Mouse (Mus musculus) intestine, embryonic 15.5 days (tissue): ENCODE data around the gene Srbd1. TPM values are rescaled to one million over a fixed set of nuclear protein-coding genes. Genes with fewer than 3 reads are reported as not detected.
A peak's percentile ranks its signal among the peaks of the same experiment; 100 is the strongest.

Experiments used
- ATAC-seq: fragments of 200-750 bp; cut with Nextera tagmentation; 2 replicates; pipeline ENCODE4 v1.8.0; 2017; ENCODE audit warnings: moderate TSS enrichment, moderate library complexity
- H3K27ac ChIP-seq: fragments of 300-500 bp; sonication (generic); 2 replicates; pipeline ENCODE4 v1.5.1; 2015; ENCODE audit warnings: mild to moderate bottlenecking, inconsistent platforms
- H3K27me3 ChIP-seq: fragments of 300-500 bp; sonication (generic); replicated peaks from 2 replicates; pipeline ENCODE4 v1.6.1; 2015; ENCODE audit warnings: inconsistent platforms
- H3K36me3 ChIP-seq: fragments of 300-500 bp; sonication (generic); 2 replicates; pipeline ENCODE4 v1.6.1; 2015; ENCODE audit warnings: inconsistent platforms
- H3K4me1 ChIP-seq: fragments of 300-500 bp; sonication (generic); replicated peaks from 2 replicates; pipeline ENCODE4 v1.6.1; 2015; ENCODE audit warnings: inconsistent platforms
- H3K4me2 ChIP-seq: fragments of 300-500 bp; sonication (generic); replicated peaks from 2 replicates; pipeline ENCODE4 v1.6.1; 2015; ENCODE audit warnings: mild to moderate bottlenecking, inconsistent platforms
- H3K4me3 ChIP-seq: fragments of 300-500 bp; sonication (generic); replicated peaks from 2 replicates; pipeline ENCODE4 v1.5.1; 2015; ENCODE audit warnings: inconsistent platforms
- H3K9ac ChIP-seq: fragments of 300-500 bp; sonication (generic); 2 replicates; pipeline ENCODE4 v1.6.1; 2015; ENCODE audit warnings: inconsistent platforms
- H3K9me3 ChIP-seq: fragments of 300-500 bp; sonication (generic); 2 replicates; pipeline ENCODE4 v1.6.1; 2016; ENCODE audit warnings: inconsistent platforms
- WGBS: fragments of 180-500 bp; shearing (Covaris S2); methylation state at CpG from one replicate; pipeline ENCODE4 v1.1.7; 2015; 5-methylcytosine and 5-hydroxymethylcytosine counted together
- polyA plus RNA-seq: library from polyadenylated mRNA; unstranded; fragments of >200 nt; fragmentation: Nextera tagmentation; extraction: Ambion mirVana; gene quantifications from 2 replicates; pipeline ENCODE4 v1.2.1, GENCODE M21; 2015

The Srbd1 gene
- polyA plus RNA-seq, 1 experiment from 2014 or later, result 13.2 TPM

DNA sequence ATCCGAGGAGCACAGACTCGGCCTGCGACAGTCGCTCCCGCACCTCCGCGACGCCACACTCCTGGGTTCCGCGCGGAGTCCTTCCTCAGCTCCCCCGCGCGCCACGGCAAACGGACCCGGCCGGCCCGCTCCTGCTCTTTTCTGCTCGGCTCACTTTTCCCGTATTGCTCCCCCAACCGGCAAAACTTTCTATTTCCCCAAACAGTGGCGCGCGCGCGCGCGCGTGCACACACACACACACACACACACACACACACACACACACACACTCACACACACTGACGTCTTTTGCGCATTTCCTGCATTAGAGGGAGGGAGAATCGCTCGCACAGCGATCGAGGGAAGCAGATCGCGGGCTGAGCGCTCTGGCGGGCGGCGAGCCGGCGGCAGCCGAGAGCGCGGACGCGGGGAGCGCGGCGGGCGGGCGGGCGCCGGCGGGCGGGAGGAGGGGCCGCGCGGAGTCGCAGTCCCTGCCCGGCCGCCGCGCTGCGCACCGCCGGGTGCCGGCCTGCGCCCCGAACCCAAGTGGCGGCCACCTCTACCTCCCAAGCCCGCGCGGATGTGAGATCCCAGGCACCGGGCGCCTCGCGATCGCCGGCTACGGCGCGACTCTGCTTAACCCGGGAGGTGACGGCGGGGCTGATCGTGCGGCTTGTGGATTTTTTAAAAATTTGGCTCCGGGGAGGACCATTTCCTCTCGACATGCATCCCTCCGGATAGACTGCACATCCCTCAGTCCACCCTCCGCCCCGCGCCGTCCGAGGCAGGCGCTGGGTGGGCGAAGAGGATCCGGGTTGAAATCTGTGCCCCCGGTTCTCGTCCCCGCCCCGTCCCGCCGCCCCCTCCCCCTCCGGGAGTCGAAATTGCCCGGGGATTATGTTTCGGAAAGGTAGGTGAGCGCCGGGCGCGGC, 22.6 kb upstream of the Srbd1 start, which contains the start of gene Prkce:
Gene Prkce, plus strand, starts transcription at position 466 of the 911 bp plus-strand sequence.
- Histone ChIP-seq H3K27ac (peak within 1 kb of the TSS; percentile 99), H3K36me3 (no peaks in the 10 kb centered on the region), H3K4me3 (peak within 1 kb of the TSS; percentile 81), H3K27me3 (no peaks in the 10 kb centered on the region), H3K9me3 (no peaks in the 10 kb centered on the region), H3K4me2 (peak within 1 kb of the TSS; percentile 98), H3K9ac (peak within 1 kb of the TSS; percentile 86), H3K4me1 (peaks cover 34% of the 10 kb centered on the region)
- WGBS, result under 1% methylated on average over 85 of the region's 115 CpGs
- peak; percentile 69 for ATAC-seq

GRCm38 (mm10) chr17:86166567-86167319, 21.8 kb upstream of the Srbd1 start:
- Histone ChIP-seq H3K27me3 (no peaks in the 10 kb centered on the region), H3K9me3 (no peaks in the 10 kb centered on the region), H3K4me1 (peaks cover 36% of the 10 kb centered on the region), H3K9ac (peak overlapping the region; percentile 86), H3K4me2 (peak overlapping the region; percentile 98), H3K36me3 (no peaks in the 10 kb centered on the region), H3K27ac (peak overlapping the region; percentile 99), H3K4me3 (peak overlapping the region; percentile 81)
- peak; percentile 68 for ATAC-seq
- under 1% methylated on average over 46 of the region's 46 CpGs for WGBS

- peak overlapping the region; percentile 81 for H3K4me3 ChIP-seq
- no peaks in the 10 kb centered on the region for H3K36me3 ChIP-seq
- H3K27me3 ChIP-seq, result no peaks in the 10 kb centered on the region
- peak overlapping the region; percentile 99 for H3K27ac ChIP-seq
- peak overlapping the region; percentile 86 for H3K9ac ChIP-seq
- no peaks in the 10 kb centered on the region for H3K9me3 ChIP-seq
- peaks cover 36% of the 10 kb centered on the region for H3K4me1 ChIP-seq
- 3% methylated on average over 19 of the region's 19 CpGs for WGBS
- ATAC-seq, result no peak
- H3K4me2 ChIP-seq, result peak overlapping the region; percentile 98
Observed at GRCm38 (mm10) chr17:86166051-86166566, 21.1 kb upstream of the Srbd1 start.

GRCm38 (mm10) chr17:86164416-86164815, 19.4 kb upstream of the Srbd1 start:
- Histone ChIP-seq H3K4me2 (no peak overlapping the region), H3K27me3 (no peaks in the 10 kb centered on the region), H3K4me1 (peaks cover 21% of the 10 kb centered on the region), H3K4me3 (no peak overlapping the region), H3K27ac (no peak overlapping the region), H3K36me3 (no peaks in the 10 kb centered on the region), H3K9ac (no peak overlapping the region), H3K9me3 (no peaks in the 10 kb centered on the region)
- WGBS, result 53% methylated on average over 7 of the region's 7 CpGs
- no peak for ATAC-seq

- WGBS, result 49% methylated on average over 15 of the region's 15 CpGs
- peak; percentile 10; the same call in 1 of the 2 replicates for ATAC-seq
- no peak overlapping the region for H3K4me3 ChIP-seq
- no peak overlapping the region for H3K9ac ChIP-seq
- H3K27me3 ChIP-seq, result no peaks in the 10 kb centered on the region
- 0 out of 2 replicates have a peak, but pooled peaks cover 8% of the 10 kb centered on the region for H3K4me1 ChIP-seq
- peak overlapping the region; percentile 44; the same call in 1 of the 2 replicates for H3K27ac ChIP-seq
- no peaks in the 10 kb centered on the region for H3K9me3 ChIP-seq
- H3K36me3 ChIP-seq, result no peaks in the 10 kb centered on the region
- H3K4me2 ChIP-seq, result no peak overlapping the region; the same call in 1 of the 2 replicates
Observed at GRCm38 (mm10) chr17:86162672-86163071, 17.7 kb upstream of the Srbd1 start.

- WGBS, result 85% methylated on average over 6 of the region's 6 CpGs
- H3K4me1 ChIP-seq, result no peaks in the 10 kb centered on the region
- no peak overlapping the region for H3K27ac ChIP-seq
- H3K4me2 ChIP-seq, result no peak overlapping the region
- ATAC-seq, result no peak
- H3K4me3 ChIP-seq, result no peak overlapping the region
- H3K9me3 ChIP-seq, result no peaks in the 10 kb centered on the region
- no peaks in the 10 kb centered on the region for H3K27me3 ChIP-seq
- H3K36me3 ChIP-seq, result no peaks in the 10 kb centered on the region
- H3K9ac ChIP-seq, result no peak overlapping the region
Observed at GRCm38 (mm10) chr17:86156999-86157398, 12.0 kb upstream of the Srbd1 start.

- Histone ChIP-seq H3K9me3 (no peaks in the 10 kb centered on the region), H3K9ac (no peak overlapping the region), H3K36me3 (no peaks in the 10 kb centered on the region), H3K4me3 (no peak overlapping the region), H3K27me3 (no peaks in the 10 kb centered on the region), H3K27ac (no peak overlapping the region), H3K4me2 (no peak overlapping the region), H3K4me1 (no peaks in the 10 kb centered on the region)
- 12% methylated on average over 5 of the region's 5 CpGs for WGBS
- ATAC-seq, result peak; percentile 95
Observed at GRCm38 (mm10) chr17:86150867-86151348, 5.9 kb upstream of the Srbd1 start.

- Histone ChIP-seq H3K9ac (no peak overlapping the region), H3K4me2 (no peak overlapping the region), H3K27ac (no peak overlapping the region), H3K4me3 (no peak overlapping the region), H3K36me3 (no peaks in the 10 kb centered on the region), H3K9me3 (no peaks in the 10 kb centered on the region), H3K27me3 (no peaks in the 10 kb centered on the region), H3K4me1 (no peaks in the 10 kb centered on the region)
- ATAC-seq, result no peak
- WGBS, result 89% methylated on average over 1 of the region's 1 CpGs
Observed at GRCm38 (mm10) chr17:86149726-86150125, 4.8 kb upstream of the Srbd1 start.

- Histone ChIP-seq H3K9me3 (no peaks in the 10 kb centered on the region), H3K4me3 (peak overlapping the region; percentile 73), H3K9ac (peak overlapping the region; percentile 74), H3K27ac (peak overlapping the region; percentile 44; the same call in 1 of the 2 replicates), H3K4me2 (peak overlapping the region; percentile 88), H3K4me1 (no peaks in the 10 kb centered on the region; the same call in 1 of the 2 replicates), H3K27me3 (no peaks in the 10 kb centered on the region), H3K36me3 (no peaks in the 10 kb centered on the region)
- WGBS, result under 1% methylated on average over 33 of the region's 33 CpGs
- peak; percentile 84 for ATAC-seq
Observed at GRCm38 (mm10) chr17:86144537-86145078, 367 bp downstream of the Srbd1 start.

DNA sequence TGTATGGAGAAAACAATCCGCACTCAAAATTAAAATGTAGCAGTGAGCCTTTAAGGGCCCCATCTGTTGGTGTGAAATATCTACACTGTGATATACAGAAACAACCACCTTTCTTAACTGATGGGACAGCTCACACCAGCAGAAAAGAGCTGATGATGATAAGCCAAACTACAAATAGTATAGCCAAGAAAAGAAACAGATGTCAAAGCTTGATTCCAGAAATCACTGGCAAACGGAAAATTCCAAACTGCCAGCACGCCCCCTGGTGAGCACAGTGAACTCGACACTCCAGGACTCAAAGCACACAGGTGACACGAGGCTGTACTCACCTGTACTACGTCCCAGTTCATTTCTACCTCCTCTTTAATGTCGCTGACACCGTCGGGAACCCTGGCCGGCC, 9.1 kb downstream of the Srbd1 start:
- H3K9ac ChIP-seq, result no peak overlapping the region
- no peaks in the 10 kb centered on the region for H3K27me3 ChIP-seq
- no peaks in the 10 kb centered on the region for H3K4me1 ChIP-seq
- H3K27ac ChIP-seq, result no peak overlapping the region
- H3K9me3 ChIP-seq, result no peaks in the 10 kb centered on the region
- no peak overlapping the region for H3K4me2 ChIP-seq
- ATAC-seq, result no peak
- peaks cover 13% of the 10 kb centered on the region; the same call in 1 of the 2 replicates for H3K36me3 ChIP-seq
- no peak overlapping the region for H3K4me3 ChIP-seq
- 79% methylated on average over 10 of the region's 10 CpGs for WGBS

DNA sequence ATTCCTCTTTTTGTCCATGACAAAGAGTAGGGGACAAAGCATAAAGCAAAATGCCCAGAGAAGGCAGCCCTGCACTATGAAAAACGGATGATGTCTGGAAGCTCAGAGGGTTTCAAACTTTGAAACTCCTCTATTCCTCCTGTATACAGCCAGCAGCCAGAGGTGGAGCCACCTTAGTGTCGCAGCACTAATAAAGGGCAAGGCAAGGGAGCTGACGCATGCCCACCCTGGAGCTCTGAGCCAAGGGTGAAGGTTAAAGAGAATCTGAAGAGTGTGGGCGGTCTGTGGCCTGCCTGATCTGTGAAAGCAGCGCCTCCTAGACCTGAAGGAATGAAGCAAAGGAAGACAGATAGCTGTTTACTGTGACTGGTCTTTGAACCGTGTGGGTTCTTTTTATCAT, 10.5 kb downstream of the Srbd1 start:
- 85% methylated on average over 6 of the region's 6 CpGs for WGBS
- Histone ChIP-seq H3K9me3 (no peaks in the 10 kb centered on the region), H3K9ac (no peak overlapping the region), H3K27ac (no peak overlapping the region), H3K4me2 (no peak overlapping the region), H3K4me3 (no peak overlapping the region), H3K36me3 (peaks cover 13% of the 10 kb centered on the region; the same call in 1 of the 2 replicates), H3K27me3 (no peaks in the 10 kb centered on the region), H3K4me1 (no peaks in the 10 kb centered on the region)
- ATAC-seq, result no peak
